Mouse (Mus musculus): ENCODE data around the gene Senp6.

The Senp6 gene

GRCm38 (mm10) chr9:80172396-80173222, 105.9 kb downstream of the Senp6 start:
- no peak for DNase-seq (ENCODE audit: low spot score)

- peak; percentile 66 for DNase-seq (ENCODE audit: low spot score)
These were observed 106.9 kb downstream of the Senp6 start for GRCm38 (mm10) chr9:80173629-80174028.

- DNase-seq (ENCODE audit: low spot score) = no peak
These were observed 110.2 kb downstream of the Senp6 start for GRCm38 (mm10) chr9:80176696-80177478.

GRCm38 (mm10) chr9:80178670-80179069, 112.0 kb downstream of the Senp6 start:
- no peak for DNase-seq (ENCODE audit: low spot score)

GRCm38 (mm10) chr9:80179688-80180087, 113.0 kb downstream of the Senp6 start:
- DNase-seq (ENCODE audit: low spot score) = no peak

- no peak for DNase-seq (ENCODE audit: low spot score)
These were observed 114.1 kb downstream of the Senp6 start for GRCm38 (mm10) chr9:80180771-80181170.

GRCm38 (mm10) chr9:80181692-80182091, 115.0 kb downstream of the Senp6 start:
- DNase-seq (ENCODE audit: low spot score) = no peak

- no peak for DNase-seq (ENCODE audit: low spot score)
These were observed 117.4 kb downstream of the Senp6 start for GRCm38 (mm10) chr9:80184138-80184537.

GRCm38 (mm10) chr9:80185737-80186136, 119.0 kb downstream of the Senp6 start:
- no peak for DNase-seq (ENCODE audit: low spot score)

- no peak for DNase-seq (ENCODE audit: low spot score)
These were observed 120.0 kb downstream of the Senp6 start for GRCm38 (mm10) chr9:80186693-80187092.

- no peak for DNase-seq (ENCODE audit: low spot score)
These were observed 121.7 kb downstream of the Senp6 start for GRCm38 (mm10) chr9:80188324-80188893.

GRCm38 (mm10) chr9:80191240-80191639, 124.5 kb downstream of the Senp6 start:
- no peak for DNase-seq (ENCODE audit: low spot score)

GRCm38 (mm10) chr9:80192324-80192723, 125.6 kb downstream of the Senp6 start:
- no peak for DNase-seq (ENCODE audit: low spot score)

GRCm38 (mm10) chr9:80194446-80194845, 127.7 kb downstream of the Senp6 start:
- no peak for DNase-seq (ENCODE audit: low spot score)
